Mouse (Mus musculus) stomach, embryonic 15.5 days (tissue): ENCODE data around the gene Nab2. TPM values are rescaled to one million over a fixed set of nuclear protein-coding genes. Genes with fewer than 3 reads are reported as not detected.

Source experiments
- ATAC-seq: fragments of 200-750 bp; cut with Nextera tagmentation; 2 replicates; pipeline ENCODE4 v1.8.0; 2017; ENCODE audit warnings: low read depth, moderate number of reproducible peaks, moderate TSS enrichment; ENCODE audit not compliant: insufficient read depth, low FRiP score
- H3K27ac ChIP-seq: fragments of 300-500 bp; sonication (generic); 2 replicates; pipeline ENCODE4 v1.5.1; 2015; ENCODE audit warnings: mild to moderate bottlenecking, inconsistent platforms
- H3K27me3 ChIP-seq: fragments of 300-500 bp; sonication (generic); replicated peaks from 2 replicates; pipeline ENCODE4 v1.6.1; 2015; ENCODE audit warnings: inconsistent platforms
- H3K36me3 ChIP-seq: fragments of 300-500 bp; sonication (generic); 2 replicates; pipeline ENCODE4 v1.6.1; 2015; ENCODE audit warnings: inconsistent platforms
- H3K4me1 ChIP-seq: fragments of 300-500 bp; sonication (generic); 2 replicates; pipeline ENCODE4 v1.6.1; 2015; ENCODE audit warnings: inconsistent platforms
- H3K4me2 ChIP-seq: fragments of 300-500 bp; sonication (generic); 2 replicates; pipeline ENCODE4 v1.6.1; 2015; ENCODE audit warnings: mild to moderate bottlenecking, inconsistent platforms
- H3K4me3 ChIP-seq: fragments of 300-500 bp; sonication (generic); replicated peaks from 2 replicates; pipeline ENCODE4 v1.5.1; 2015; ENCODE audit warnings: inconsistent platforms
- H3K9ac ChIP-seq: fragments of 300-500 bp; sonication (generic); 2 replicates; pipeline ENCODE4 v1.6.1; 2015; ENCODE audit warnings: inconsistent platforms
- H3K9me3 ChIP-seq: fragments of 300-500 bp; sonication (generic); 2 replicates; pipeline ENCODE4 v1.6.1; 2016; ENCODE audit warnings: inconsistent platforms
- WGBS: fragments of 180-500 bp; shearing (Covaris S2); methylation state at CpG from one replicate; pipeline ENCODE4 v1.1.7; 2015; 5-methylcytosine and 5-hydroxymethylcytosine counted together
- polyA plus RNA-seq: library from polyadenylated mRNA; unstranded; fragments of >200 nt; fragmentation: Nextera tagmentation; extraction: Ambion mirVana; gene quantifications from 2 replicates; pipeline ENCODE4 v1.2.1, GENCODE M21; 2015

Gene Nab2
- polyA plus RNA-seq, 1 experiment from 2014 or later: 10.8 TPM

GRCm38 (mm10) chr10:127691053-127691452 lies 22.7 kb upstream of the Nab2 start:
- Histone ChIP-seq H3K4me1 (no peaks in the 10 kb centered on the region), H3K9me3 (no peaks in the 10 kb centered on the region), H3K4me3 (no peak overlapping the region), H3K4me2 (no peak overlapping the region), H3K36me3 (peaks cover 26% of the 10 kb centered on the region), H3K9ac (no peak overlapping the region), H3K27me3 (no peaks in the 10 kb centered on the region), H3K27ac (no peak overlapping the region)
- WGBS: 18% methylated on average over 1 of the region's 1 CpGs
- no peak for ATAC-seq

GRCm38 (mm10) chr10:127682886-127683285 lies 14.5 kb upstream of the Nab2 start:
- Histone ChIP-seq H3K9ac (no peak overlapping the region), H3K36me3 (no peaks in the 10 kb centered on the region), H3K27me3 (no peaks in the 10 kb centered on the region), H3K27ac (no peak overlapping the region), H3K9me3 (no peaks in the 10 kb centered on the region), H3K4me3 (no peak overlapping the region), H3K4me1 (no peaks in the 10 kb centered on the region), H3K4me2 (no peak overlapping the region)
- no peak for ATAC-seq
- 81% methylated on average over 6 of the region's 6 CpGs for WGBS

- Histone ChIP-seq H3K27me3 (no peaks in the 10 kb centered on the region), H3K4me2 (no peak overlapping the region), H3K9ac (no peak overlapping the region), H3K36me3 (no peaks in the 10 kb centered on the region), H3K4me3 (no peak overlapping the region), H3K27ac (no peak overlapping the region), H3K4me1 (peaks cover 6% of the 10 kb centered on the region; the same call in 1 of the 2 replicates), H3K9me3 (no peaks in the 10 kb centered on the region)
- WGBS: 87% methylated on average over 3 of the region's 3 CpGs
- no peak for ATAC-seq
Observed at GRCm38 (mm10) chr10:127679881-127680280, 11.5 kb upstream of the Nab2 start.

DNA sequence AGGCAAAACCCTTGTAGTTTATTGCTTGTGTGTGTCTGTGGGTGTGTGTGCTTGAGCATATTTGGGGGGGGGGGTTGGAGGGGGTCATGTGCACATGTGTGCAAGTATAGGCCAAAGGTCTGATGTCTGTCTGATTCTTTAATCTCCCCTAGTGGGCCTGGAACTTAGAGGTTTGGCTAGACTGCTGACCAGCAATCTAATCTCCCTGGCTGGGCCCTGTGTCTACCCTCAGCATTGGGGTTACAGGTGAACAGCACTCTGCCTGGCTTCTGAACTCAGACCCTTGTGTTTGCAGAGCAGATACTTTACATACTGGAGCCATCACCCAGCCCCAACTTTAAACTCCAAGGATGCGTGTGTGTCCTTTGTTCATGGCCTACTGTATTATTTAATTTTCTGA lies 10.8 kb upstream of the Nab2 start:
- WGBS: 82% methylated on average over 1 of the region's 1 CpGs
- Histone ChIP-seq H3K4me2 (no peak overlapping the region), H3K27me3 (no peaks in the 10 kb centered on the region), H3K36me3 (no peaks in the 10 kb centered on the region), H3K9ac (no peak overlapping the region), H3K9me3 (no peaks in the 10 kb centered on the region), H3K27ac (no peak overlapping the region), H3K4me3 (no peak overlapping the region), H3K4me1 (peaks cover 7% of the 10 kb centered on the region; the same call in 1 of the 2 replicates)
- no peak for ATAC-seq

DNA sequence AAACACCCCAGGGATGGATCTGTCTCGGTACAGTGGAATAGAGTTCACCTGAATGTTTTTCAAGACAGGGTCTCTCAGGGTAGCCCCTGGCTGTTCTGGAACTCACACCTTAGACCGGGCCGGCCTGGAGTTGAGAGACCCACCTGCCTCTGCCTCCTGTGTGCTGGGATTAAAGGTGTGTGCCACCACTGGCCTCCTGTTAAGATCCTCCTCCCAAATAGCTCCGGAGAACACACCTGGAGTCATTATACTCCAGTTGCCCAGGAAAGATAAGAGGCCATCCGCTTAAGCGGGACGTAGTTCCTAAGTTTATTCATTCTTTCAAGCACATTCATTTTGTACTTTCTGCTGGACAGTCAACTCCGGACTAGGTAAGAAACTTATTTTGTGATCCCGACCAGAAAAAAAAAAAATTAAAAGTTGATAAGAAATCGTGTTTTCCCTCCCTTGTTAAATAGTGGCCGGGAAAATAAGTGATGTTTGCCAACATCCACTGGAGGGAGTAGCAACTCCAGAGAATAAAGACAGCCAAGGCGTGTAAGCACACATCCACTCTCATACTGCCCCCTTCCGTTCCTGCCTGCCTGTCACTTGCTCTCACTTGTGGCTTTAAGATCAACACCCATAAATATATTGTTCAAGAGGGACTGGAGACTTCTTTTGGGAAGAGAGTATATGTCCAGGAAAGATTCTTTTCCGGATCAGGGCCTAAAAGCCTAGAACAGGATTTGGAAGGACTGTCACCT lies 9.4 kb upstream of the Nab2 start:
- H3K4me2 ChIP-seq: peak overlapping the region; percentile 91
- H3K9me3 ChIP-seq: no peaks in the 10 kb centered on the region
- peak overlapping the region; percentile 49 for H3K9ac ChIP-seq
- H3K4me1 ChIP-seq: peaks cover 7% of the 10 kb centered on the region; the same call in 1 of the 2 replicates
- H3K4me3 ChIP-seq: peak overlapping the region; percentile 67
- H3K27ac ChIP-seq: 0 out of 2 replicates have a peak overlapping the region, but pooled peaks have one; percentile 49
- WGBS: 9% methylated on average over 14 of the region's 14 CpGs
- no peaks in the 10 kb centered on the region for H3K36me3 ChIP-seq
- no peak for ATAC-seq
- no peaks in the 10 kb centered on the region for H3K27me3 ChIP-seq

GRCm38 (mm10) chr10:127676691-127677548 lies 8.6 kb upstream of the Nab2 start:
- WGBS: under 1% methylated on average over 70 of the region's 71 CpGs
- H3K27me3 ChIP-seq: no peaks in the 10 kb centered on the region
- H3K4me2 ChIP-seq: peak overlapping the region; percentile 91
- peak overlapping the region; percentile 49 for H3K9ac ChIP-seq
- peak overlapping the region; percentile 78 for H3K27ac ChIP-seq
- H3K4me1 ChIP-seq: peaks cover 7% of the 10 kb centered on the region; the same call in 1 of the 2 replicates
- peak; percentile 94 for ATAC-seq
- H3K4me3 ChIP-seq: peak overlapping the region; percentile 67
- no peaks in the 10 kb centered on the region for H3K36me3 ChIP-seq
- H3K9me3 ChIP-seq: no peaks in the 10 kb centered on the region

GRCm38 (mm10) chr10:127675859-127676398 lies 7.6 kb upstream of the Nab2 start:
- Histone ChIP-seq H3K9me3 (no peaks in the 10 kb centered on the region), H3K4me3 (peak overlapping the region; percentile 67), H3K4me2 (peak overlapping the region; percentile 51), H3K9ac (no peak overlapping the region), H3K36me3 (no peaks in the 10 kb centered on the region), H3K27me3 (no peaks in the 10 kb centered on the region), H3K27ac (peak overlapping the region; percentile 78; the same call in 1 of the 2 replicates), H3K4me1 (peaks cover 7% of the 10 kb centered on the region; the same call in 1 of the 2 replicates)
- no peak for ATAC-seq
- 46% methylated on average over 5 of the region's 5 CpGs for WGBS

GRCm38 (mm10) chr10:127674794-127675522 lies 6.6 kb upstream of the Nab2 start:
- 82% methylated on average over 8 of the region's 8 CpGs for WGBS
- H3K9ac ChIP-seq: no peak overlapping the region
- H3K4me3 ChIP-seq: no peak overlapping the region
- peak overlapping the region; percentile 77; the same call in 1 of the 2 replicates for H3K27ac ChIP-seq
- no peaks in the 10 kb centered on the region for H3K9me3 ChIP-seq
- peaks cover 7% of the 10 kb centered on the region; the same call in 1 of the 2 replicates for H3K4me1 ChIP-seq
- no peak overlapping the region for H3K4me2 ChIP-seq
- no peaks in the 10 kb centered on the region for H3K27me3 ChIP-seq
- no peak for ATAC-seq
- no peaks in the 10 kb centered on the region for H3K36me3 ChIP-seq

DNA sequence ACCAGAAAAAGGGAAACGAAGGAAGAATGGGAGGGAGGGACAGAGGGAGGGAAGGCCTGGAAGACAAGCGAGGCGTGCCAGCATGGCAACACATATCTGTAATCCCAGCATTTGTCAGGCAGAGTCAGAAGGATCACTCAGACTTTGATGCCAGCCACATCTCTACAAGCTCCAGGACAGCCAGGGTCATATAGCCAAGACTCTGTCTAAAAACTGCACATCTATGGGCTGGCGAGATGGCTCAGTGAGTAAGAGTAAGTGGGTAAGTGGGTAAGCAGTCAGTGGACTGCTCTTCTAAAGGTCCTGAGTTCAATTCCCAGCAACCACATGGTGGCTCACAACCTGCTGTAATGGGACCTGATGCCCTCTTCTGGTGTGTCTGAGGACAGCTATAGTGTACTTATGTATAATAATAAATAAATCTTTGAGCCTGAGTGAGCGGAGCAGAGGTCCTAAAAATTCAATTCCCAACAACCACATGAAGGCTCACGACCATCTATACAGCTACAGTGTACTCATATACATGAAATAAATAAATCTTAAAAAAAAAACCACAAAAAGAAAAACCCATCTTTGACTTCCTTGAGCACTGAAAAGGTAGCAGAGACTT lies 5.8 kb upstream of the Nab2 start:
- WGBS: 92% methylated on average over 6 of the region's 6 CpGs
- H3K9ac ChIP-seq: no peak overlapping the region
- ATAC-seq: no peak
- H3K27ac ChIP-seq: no peak overlapping the region
- no peaks in the 10 kb centered on the region for H3K36me3 ChIP-seq
- H3K27me3 ChIP-seq: no peaks in the 10 kb centered on the region
- no peak overlapping the region for H3K4me3 ChIP-seq
- H3K4me2 ChIP-seq: no peak overlapping the region
- H3K4me1 ChIP-seq: peaks cover 13% of the 10 kb centered on the region; the same call in 1 of the 2 replicates
- H3K9me3 ChIP-seq: no peaks in the 10 kb centered on the region

GRCm38 (mm10) chr10:127671276-127671675 lies 2.9 kb upstream of the Nab2 start:
- H3K27me3 ChIP-seq: no peaks in the 10 kb centered on the region
- no peak overlapping the region for H3K9ac ChIP-seq
- no peak overlapping the region for H3K4me3 ChIP-seq
- 41% methylated on average over 2 of the region's 2 CpGs for WGBS
- no peak overlapping the region for H3K4me2 ChIP-seq
- H3K36me3 ChIP-seq: no peaks in the 10 kb centered on the region
- H3K27ac ChIP-seq: no peak overlapping the region
- peaks cover 18% of the 10 kb centered on the region; the same call in 1 of the 2 replicates for H3K4me1 ChIP-seq
- ATAC-seq: no peak
- H3K9me3 ChIP-seq: no peaks in the 10 kb centered on the region

- 84% methylated on average over 2 of the region's 2 CpGs for WGBS
- ATAC-seq: no peak
Observed at GRCm38 (mm10) chr10:127670185-127670584, 1.8 kb upstream of the Nab2 start.

More at GRCm38 (mm10) chr10:127670185-127670584, 1.8 kb upstream of the Nab2 start:
- H3K27me3 ChIP-seq: no peaks in the 10 kb centered on the region
- H3K9me3 ChIP-seq: no peaks in the 10 kb centered on the region
- H3K36me3 ChIP-seq: no peaks in the 10 kb centered on the region
- H3K4me1 ChIP-seq: peaks cover 21% of the 10 kb centered on the region; the same call in 1 of the 2 replicates
- no peak overlapping the region for H3K4me2 ChIP-seq
- H3K27ac ChIP-seq: no peak overlapping the region
- H3K9ac ChIP-seq: no peak overlapping the region
- no peak overlapping the region for H3K4me3 ChIP-seq
